Mouse (Mus musculus) megakaryocyte, embryonic 14.5 days (primary cell): ENCODE measurements around the gene Igf2bp3. TPM values are rescaled to one million over a fixed set of nuclear protein-coding genes. Genes with fewer than 3 reads are reported as not detected.

Source experiments
- H3K27me3 ChIP-seq: replicated peaks from 2 replicates; pipeline ENCODE3; 2012; ENCODE audit warnings: inconsistent platforms
- H3K36me3 ChIP-seq: replicated peaks from 2 replicates; pipeline ENCODE3; 2012; ENCODE audit warnings: low read length, inconsistent platforms, mixed read lengths
- H3K4me1 ChIP-seq: 2 replicates; pipeline ENCODE4 v1.6.1; 2012; ENCODE audit warnings: inconsistent platforms
- H3K4me3 ChIP-seq: replicated peaks from 2 replicates; pipeline ENCODE3; 2012; ENCODE audit warnings: moderate library complexity, mild to moderate bottlenecking, inconsistent platforms
- H3K9me3 ChIP-seq: 2 replicates; pipeline ENCODE4 v1.6.1; 2012; ENCODE audit warnings: inconsistent platforms
- FLI1 ChIP-seq: IDR thresholded peaks from 2 replicates; pipeline ENCODE4 v1.6.1; 2012; ENCODE audit warnings: low read length, inconsistent platforms, mixed read lengths
- GATA1 ChIP-seq: IDR thresholded peaks from 3 replicates; pipeline ENCODE4 v1.6.1; 2012; ENCODE audit warnings: mixed read lengths, low read length, inconsistent platforms, borderline replicate concordance
- polyA plus RNA-seq: library from polyadenylated mRNA; stranded (reverse); fragments of >175 nt; gene quantifications from 2 replicates; pipeline ENCODE4 v1.2.3, GENCODE M21; 2012; ENCODE audit warnings: low replicate concordance; ENCODE audit not compliant: insufficient read depth

The Igf2bp3 gene
- polyA plus RNA-seq, 1 experiment, result 11.9 TPM

- no peaks in the 10 kb centered on the region for H3K9me3 ChIP-seq
- H3K4me1 ChIP-seq, result peaks cover 47% of the 10 kb centered on the region
- H3K36me3 ChIP-seq, result peaks cover 2% of the 10 kb centered on the region
- no peaks in the 10 kb centered on the region for H3K27me3 ChIP-seq
- no peak overlapping the region for H3K4me3 ChIP-seq
- TF ChIP-seq FLI1, result no peak
- TF ChIP-seq GATA1, result no peak
Measured at GRCm38 (mm10) chr6:49156826-49157175, 58.0 kb downstream of the Igf2bp3 start.

- no peak overlapping the region for H3K4me3 ChIP-seq
- no peaks in the 10 kb centered on the region for H3K27me3 ChIP-seq
- peaks cover 2% of the 10 kb centered on the region for H3K36me3 ChIP-seq
- peaks cover 48% of the 10 kb centered on the region for H3K4me1 ChIP-seq
- H3K9me3 ChIP-seq, result no peaks in the 10 kb centered on the region
- TF ChIP-seq FLI1 (no peak), GATA1 (no peak)
Measured at GRCm38 (mm10) chr6:49156170-49156825, 58.5 kb downstream of the Igf2bp3 start.

- H3K27me3 ChIP-seq, result no peaks in the 10 kb centered on the region
- peaks cover 6% of the 10 kb centered on the region for H3K36me3 ChIP-seq
- H3K4me3 ChIP-seq, result no peak overlapping the region
- H3K4me1 ChIP-seq, result peaks cover 35% of the 10 kb centered on the region
- no peak for TF ChIP-seq FLI1
- no peak for TF ChIP-seq GATA1
- H3K9me3 ChIP-seq, result no peaks in the 10 kb centered on the region
Measured at GRCm38 (mm10) chr6:49151465-49151864, 63.3 kb downstream of the Igf2bp3 start.

GRCm38 (mm10) chr6:49150349-49151229, 64.2 kb downstream of the Igf2bp3 start:
- Histone ChIP-seq H3K36me3 (peaks cover 4% of the 10 kb centered on the region), H3K27me3 (no peaks in the 10 kb centered on the region), H3K9me3 (no peaks in the 10 kb centered on the region), H3K4me3 (no peak overlapping the region), H3K4me1 (peaks cover 38% of the 10 kb centered on the region)
- TF ChIP-seq GATA1, result no peak
- TF ChIP-seq FLI1, result no peak

GRCm38 (mm10) chr6:49149202-49149930, 65.4 kb downstream of the Igf2bp3 start:
- peaks cover 4% of the 10 kb centered on the region for H3K36me3 ChIP-seq

GRCm38 (mm10) chr6:49148781-49149180, 66.0 kb downstream of the Igf2bp3 start:
- peaks cover 4% of the 10 kb centered on the region for H3K36me3 ChIP-seq
- H3K27me3 ChIP-seq, result no peaks in the 10 kb centered on the region
- TF ChIP-seq FLI1 (no peak), GATA1 (no peak)
- peaks cover 45% of the 10 kb centered on the region for H3K4me1 ChIP-seq
- no peak overlapping the region for H3K4me3 ChIP-seq
- H3K9me3 ChIP-seq, result no peaks in the 10 kb centered on the region

More at GRCm38 (mm10) chr6:49149202-49149930, 65.4 kb downstream of the Igf2bp3 start:
- Histone ChIP-seq H3K4me1 (peaks cover 44% of the 10 kb centered on the region), H3K27me3 (no peaks in the 10 kb centered on the region), H3K9me3 (no peaks in the 10 kb centered on the region), H3K4me3 (no peak overlapping the region)
- no peak for TF ChIP-seq FLI1
- TF ChIP-seq GATA1, result no peak

GRCm38 (mm10) chr6:49148368-49148767, 66.4 kb downstream of the Igf2bp3 start:
- no peaks in the 10 kb centered on the region for H3K9me3 ChIP-seq

GRCm38 (mm10) chr6:49146461-49146860, 68.3 kb downstream of the Igf2bp3 start:
- H3K27me3 ChIP-seq, result no peaks in the 10 kb centered on the region
- H3K4me1 ChIP-seq, result peaks cover 36% of the 10 kb centered on the region
- no peaks in the 10 kb centered on the region for H3K9me3 ChIP-seq
- peaks cover 9% of the 10 kb centered on the region for H3K36me3 ChIP-seq
- TF ChIP-seq FLI1 (no peak), GATA1 (no peak)
- H3K4me3 ChIP-seq, result no peak overlapping the region

More at GRCm38 (mm10) chr6:49148368-49148767, 66.4 kb downstream of the Igf2bp3 start:
- no peak overlapping the region for H3K4me3 ChIP-seq
- H3K36me3 ChIP-seq, result peaks cover 4% of the 10 kb centered on the region
- H3K27me3 ChIP-seq, result no peaks in the 10 kb centered on the region
- H3K4me1 ChIP-seq, result peaks cover 41% of the 10 kb centered on the region
- TF ChIP-seq GATA1, result no peak
- no peak for TF ChIP-seq FLI1

- no peaks in the 10 kb centered on the region for H3K27me3 ChIP-seq
Measured at GRCm38 (mm10) chr6:49142428-49142827, 72.3 kb downstream of the Igf2bp3 start.

More at GRCm38 (mm10) chr6:49142428-49142827, 72.3 kb downstream of the Igf2bp3 start:
- Histone ChIP-seq H3K9me3 (no peaks in the 10 kb centered on the region), H3K36me3 (peaks cover 23% of the 10 kb centered on the region), H3K4me3 (no peak overlapping the region), H3K4me1 (peaks cover 65% of the 10 kb centered on the region)
- no peak for TF ChIP-seq GATA1
- no peak for TF ChIP-seq FLI1
